Mouse (Mus musculus) olfactory bulb, adult 2 months (tissue): ENCODE measurements at regions not wholly inside any gene's neighbourhood (a gene's known extent, or its start where the extent isn't known, plus 50 kb on each side); places are given as distances from the start of the nearest gene placed in this dataset.

Source experiments
- H3K27ac ChIP-seq: fragments of 200-500 bp; 2 replicates; pipeline ENCODE4 v1.5.1; 2012; ENCODE audit warnings: low read depth, low read length; ENCODE audit not compliant: insufficient read depth
- H3K4me1 ChIP-seq: fragments of 200-500 bp; 2 replicates; pipeline ENCODE4 v1.6.1; 2012; ENCODE audit warnings: low read length; ENCODE audit not compliant: control insufficient read depth, insufficient read depth
- H3K4me3 ChIP-seq: fragments of 200-500 bp; 2 replicates; pipeline ENCODE4 v1.5.1; 2012; ENCODE audit warnings: mild to moderate bottlenecking, low read depth, low read length, moderate library complexity; ENCODE audit not compliant: insufficient read depth
- CTCF ChIP-seq: fragments of 200-500 bp; IDR thresholded peaks from 2 replicates; pipeline ENCODE4 v1.5.1; 2012; ENCODE audit warnings: low read depth, mild to moderate bottlenecking, low read length, moderate library complexity; ENCODE audit not compliant: insufficient read depth
- POLR2A ChIP-seq: fragments of 200-500 bp; IDR thresholded peaks from 2 replicates; pipeline ENCODE4 v1.6.1; 2012; ENCODE audit warnings: mild to moderate bottlenecking, low read depth, low read length, moderate library complexity; ENCODE audit not compliant: insufficient read depth
- WGBS: fragments of 180-500 bp; shearing (Covaris S2); methylation state at CpG from one replicate; pipeline ENCODE4 v1.1.7; 2018; 5-methylcytosine and 5-hydroxymethylcytosine counted together

GRCm38 (mm10) chr9:94361011-94361410 is 176.9 kb downstream of the 1190002N15Rik start:
- TF ChIP-seq POLR2A: no peak
- TF ChIP-seq CTCF: no peak
- Histone ChIP-seq H3K4me1 (no peaks in the 10 kb centered on the region), H3K4me3 (no peak overlapping the region), H3K27ac (no peak overlapping the region)
- 95% methylated on average over 2 of the region's 2 CpGs for WGBS

- Histone ChIP-seq H3K4me3 (no peak overlapping the region), H3K4me1 (no peaks in the 10 kb centered on the region), H3K27ac (no peak overlapping the region)
- WGBS: 69% methylated on average over 2 of the region's 2 CpGs
- no peak for TF ChIP-seq CTCF
- TF ChIP-seq POLR2A: no peak
Measured at GRCm38 (mm10) chr9:94358150-94358549, 179.7 kb downstream of the 1190002N15Rik start.

GRCm38 (mm10) chr9:94342011-94342410 is 195.9 kb downstream of the 1190002N15Rik start:
- WGBS: 44% methylated on average over 4 of the region's 4 CpGs
- no peak for TF ChIP-seq CTCF
- TF ChIP-seq POLR2A: no peak
- Histone ChIP-seq H3K4me1 (no peaks in the 10 kb centered on the region), H3K27ac (no peak overlapping the region), H3K4me3 (no peak overlapping the region)

- H3K4me1 ChIP-seq: no peaks in the 10 kb centered on the region
- H3K27ac ChIP-seq: no peak overlapping the region
- WGBS: 98% methylated on average over 2 of the region's 2 CpGs
- H3K4me3 ChIP-seq: no peak overlapping the region
- TF ChIP-seq POLR2A (no peak), CTCF (no peak)
Measured at GRCm38 (mm10) chr9:94341531-94341930, 196.3 kb downstream of the 1190002N15Rik start.

GRCm38 (mm10) chr9:94333450-94333849 is 204.4 kb downstream of the 1190002N15Rik start:
- 92% methylated on average over 5 of the region's 5 CpGs for WGBS
- Histone ChIP-seq H3K4me3 (no peak overlapping the region), H3K4me1 (no peaks in the 10 kb centered on the region), H3K27ac (no peak overlapping the region)
- TF ChIP-seq CTCF (no peak), POLR2A (no peak)

GRCm38 (mm10) chr9:94323011-94323410 is 214.9 kb downstream of the 1190002N15Rik start:
- Histone ChIP-seq H3K4me1 (no peaks in the 10 kb centered on the region), H3K4me3 (no peak overlapping the region), H3K27ac (no peak overlapping the region)
- no peak for TF ChIP-seq POLR2A
- TF ChIP-seq CTCF: no peak
- 83% methylated on average over 3 of the region's 3 CpGs for WGBS

GRCm38 (mm10) chr9:94302575-94302974 is 235.3 kb downstream of the 1190002N15Rik start:
- TF ChIP-seq POLR2A (no peak), CTCF (no peak)
- Histone ChIP-seq H3K4me1 (no peaks in the 10 kb centered on the region), H3K4me3 (no peak overlapping the region), H3K27ac (no peak overlapping the region)
- 64% methylated on average over 3 of the region's 3 CpGs for WGBS

GRCm38 (mm10) chr9:94301896-94302295 is 236.0 kb downstream of the 1190002N15Rik start:
- TF ChIP-seq POLR2A: no peak
- TF ChIP-seq CTCF: no peak
- Histone ChIP-seq H3K4me1 (no peaks in the 10 kb centered on the region), H3K27ac (no peak overlapping the region)

GRCm38 (mm10) chr9:94295431-94295830 is 242.4 kb downstream of the 1190002N15Rik start:
- Histone ChIP-seq H3K4me3 (no peak overlapping the region), H3K27ac (no peak overlapping the region), H3K4me1 (no peaks in the 10 kb centered on the region)
- WGBS: 93% methylated on average over 6 of the region's 6 CpGs
- TF ChIP-seq CTCF (no peak), POLR2A (no peak)

More at GRCm38 (mm10) chr9:94301896-94302295, 236.0 kb downstream of the 1190002N15Rik start:
- no peak overlapping the region for H3K4me3 ChIP-seq
- WGBS: 89% methylated on average over 1 of the region's 1 CpGs

- WGBS: 40% methylated on average over 3 of the region's 3 CpGs
- no peak for TF ChIP-seq POLR2A
- TF ChIP-seq CTCF: no peak
- Histone ChIP-seq H3K4me3 (no peak overlapping the region), H3K4me1 (no peaks in the 10 kb centered on the region), H3K27ac (no peak overlapping the region)
Measured at GRCm38 (mm10) chr9:94292147-94292546, 245.7 kb downstream of the 1190002N15Rik start.
